Mouse (Mus musculus) hindbrain, embryonic 10.5 days (tissue): ENCODE measurements around the gene Lage3. TPM values are rescaled to one million over a fixed set of nuclear protein-coding genes. Genes with fewer than 3 reads are reported as not detected.

Experiments used
- DNase-seq: peaks from one replicate; pipeline ENCODE4 v3.0.0-alpha.2; 2017; ENCODE audit warnings: low spot score
- H3K27ac ChIP-seq: fragments of 300-500 bp; sonication (generic); 2 replicates; pipeline ENCODE4 v1.5.1; 2016; ENCODE audit warnings: mild to moderate bottlenecking, moderate library complexity
- H3K27me3 ChIP-seq: fragments of 300-500 bp; sonication (generic); 2 replicates; pipeline ENCODE4 v1.6.1; 2016; ENCODE audit warnings: mild to moderate bottlenecking; ENCODE audit not compliant: poor library complexity, insufficient read depth, severe bottlenecking
- H3K36me3 ChIP-seq: fragments of 300-500 bp; sonication (generic); 2 replicates; pipeline ENCODE4 v1.6.1; 2016; ENCODE audit warnings: mild to moderate bottlenecking, moderate library complexity
- H3K4me1 ChIP-seq: fragments of 300-500 bp; sonication (generic); replicated peaks from 2 replicates; pipeline ENCODE4 v1.6.1; 2016; ENCODE audit warnings: mild to moderate bottlenecking
- H3K4me3 ChIP-seq: fragments of 300-500 bp; sonication (generic); 2 replicates; pipeline ENCODE4 v1.5.1; 2016; ENCODE audit warnings: mild to moderate bottlenecking, moderate library complexity
- H3K9me3 ChIP-seq: fragments of 300-500 bp; sonication (generic); 2 replicates; pipeline ENCODE4 v1.6.1; 2016; ENCODE audit warnings: mild to moderate bottlenecking, moderate library complexity
- WGBS: fragments of 180-500 bp; shearing (Covaris S2); methylation state at CpG from one replicate; pipeline ENCODE4 v1.1.7; 2016; 5-methylcytosine and 5-hydroxymethylcytosine counted together
- polyA plus RNA-seq: library from polyadenylated mRNA; unstranded; fragments of >200 nt; fragmentation: Nextera tagmentation; extraction: Ambion mirVana; gene quantifications from 2 replicates; pipeline ENCODE4 v1.2.1, GENCODE M21; 2016

Lage3 gene
- polyA plus RNA-seq, 1 experiment from 2014 or later = 113 TPM

GRCm38 (mm10) chrX:74330166-74330930 lies 23.1 kb downstream of the Lage3 start:
- Histone ChIP-seq H3K4me3 (peak overlapping the region; percentile 62), H3K4me1 (peaks cover 22% of the 10 kb centered on the region), H3K36me3 (peaks cover 34% of the 10 kb centered on the region), H3K27ac (peak overlapping the region; percentile 95), H3K27me3 (no peaks in the 10 kb centered on the region), H3K9me3 (no peaks in the 10 kb centered on the region; the same call in 1 of the 2 replicates)
- 48% methylated on average over 2 of the region's 2 CpGs for WGBS
- no peak for DNase-seq

- H3K4me3 ChIP-seq = peak overlapping the region; percentile 62
- H3K9me3 ChIP-seq = no peaks in the 10 kb centered on the region; the same call in 1 of the 2 replicates
- peaks cover 23% of the 10 kb centered on the region for H3K36me3 ChIP-seq
- no peaks in the 10 kb centered on the region for H3K27me3 ChIP-seq
- H3K27ac ChIP-seq = peak overlapping the region; percentile 95
- WGBS = 27% methylated on average over 10 of the region's 10 CpGs
- peaks cover 22% of the 10 kb centered on the region for H3K4me1 ChIP-seq
- no peak for DNase-seq
Measured at GRCm38 (mm10) chrX:74329215-74329671, 24.2 kb downstream of the Lage3 start.

DNA sequence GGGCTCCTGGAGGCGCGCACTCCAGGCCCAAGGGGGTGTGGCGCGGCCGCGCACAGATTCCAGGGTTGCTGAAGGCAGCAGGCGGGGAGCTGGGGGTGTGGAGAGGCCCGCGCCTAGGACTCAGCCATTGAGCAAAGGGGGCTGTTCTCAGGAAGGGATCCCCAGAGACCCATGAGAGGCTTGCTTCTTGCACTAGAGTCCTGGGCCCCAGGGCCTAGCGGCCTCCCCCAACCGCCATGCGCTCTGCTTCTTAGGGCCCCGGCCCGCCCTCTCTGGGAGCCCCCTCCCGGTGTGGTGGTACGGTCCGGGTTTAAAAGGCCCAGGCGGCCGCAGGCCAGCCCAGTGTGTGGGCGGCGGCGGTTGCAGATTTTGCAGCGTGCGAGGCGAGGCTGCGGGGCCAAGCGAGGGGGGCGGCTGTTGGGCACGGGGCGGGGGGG lies 24.7 kb downstream of the Lage3 start, which contains the start of gene Plxna3:
Plxna3 (plus strand) TSS at position 342 of the 437 bp plus-strand sequence.
- peak; percentile 78 for DNase-seq
- Histone ChIP-seq H3K27ac (peak within 1 kb of the TSS; percentile 95), H3K36me3 (peaks cover 18% of the 10 kb centered on the region), H3K27me3 (no peaks in the 10 kb centered on the region), H3K4me1 (peaks cover 22% of the 10 kb centered on the region), H3K4me3 (peak within 1 kb of the TSS; percentile 62), H3K9me3 (no peaks in the 10 kb centered on the region; the same call in 1 of the 2 replicates)
- WGBS = 19% methylated on average over 30 of the region's 30 CpGs

GRCm38 (mm10) chrX:74312540-74313464 lies 40.6 kb downstream of the Lage3 start, which contains the start of gene Fam50a:
Gene Fam50a (plus strand): TSS chrX:74313033.
- DNase-seq = peak; percentile 84
- Histone ChIP-seq H3K27me3 (no peaks in the 10 kb centered on the region), H3K9me3 (0 out of 2 replicates have a peak, but pooled peaks cover 7% of the 10 kb centered on the region), H3K4me1 (peaks cover 13% of the 10 kb centered on the region), H3K36me3 (peaks cover 57% of the 10 kb centered on the region), H3K27ac (peak within 1 kb of the TSS; percentile 90), H3K4me3 (peak within 1 kb of the TSS; percentile 68)
- 21% methylated on average over 59 of the region's 59 CpGs for WGBS

DNA sequence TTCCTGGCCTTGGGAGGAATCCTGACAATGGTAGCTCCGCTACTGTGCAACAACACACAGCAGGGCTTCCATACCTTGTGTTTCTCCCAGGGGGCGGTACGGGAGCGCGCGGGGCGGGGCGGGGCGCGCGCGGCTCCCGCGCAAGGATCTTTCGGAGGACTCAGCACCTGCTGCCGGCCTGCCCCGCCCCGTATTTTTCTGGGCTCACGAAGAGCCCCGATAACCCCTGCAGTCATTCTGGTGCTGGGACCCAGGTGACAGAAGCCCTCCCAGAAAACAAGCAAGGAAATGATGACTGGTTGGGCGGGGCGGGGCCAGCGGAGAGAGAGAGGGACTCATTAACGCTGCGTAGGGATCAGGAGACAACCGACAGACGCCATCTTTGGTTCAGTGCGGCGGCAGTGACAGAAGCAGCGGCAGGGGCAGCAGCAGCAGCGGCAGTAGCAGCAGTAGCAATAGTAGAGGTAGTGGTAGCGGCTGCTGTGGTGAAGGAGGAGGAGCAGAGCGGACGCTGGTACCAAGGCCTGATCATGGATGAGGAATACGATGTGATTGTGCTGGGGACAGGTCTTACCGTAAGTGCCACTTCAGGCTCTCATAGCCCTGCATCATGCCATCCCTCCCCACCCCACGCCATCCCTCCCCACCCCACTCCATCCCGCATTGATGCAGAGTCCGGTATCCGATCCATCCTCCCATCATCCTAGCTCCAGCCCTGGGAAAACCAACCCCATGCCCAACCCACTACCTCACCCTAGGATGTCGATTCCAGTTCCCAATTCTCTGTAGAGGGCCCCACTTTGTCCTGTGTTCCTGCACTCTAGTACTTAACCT lies 48.3 kb downstream of the Lage3 start, which contains the start of gene Gdi1:
Gdi1 (plus strand) TSS at position 132 of the 834 bp plus-strand sequence.
- DNase-seq = peak; percentile 76
- 23% methylated on average over 41 of the region's 41 CpGs for WGBS
- H3K9me3 ChIP-seq = no peaks in the 10 kb centered on the region
- H3K4me3 ChIP-seq = peak within 1 kb of the TSS; percentile 69
- H3K4me1 ChIP-seq = peaks cover 10% of the 10 kb centered on the region; the same call in 1 of the 2 replicates
- peak within 1 kb of the TSS; percentile 95 for H3K27ac ChIP-seq
- no peaks in the 10 kb centered on the region for H3K27me3 ChIP-seq
- peaks cover 80% of the 10 kb centered on the region for H3K36me3 ChIP-seq

Other genes with a start within 250 kb of the Lage3 start
- gene Opn1mw, start 226.2 kb downstream of the Lage3 start, polyA plus RNA-seq = not detected in 2 replicates
- 15.3 and 15.4 TPM in 2 replicates for gene Mecp2, start 218.3 kb downstream of the Lage3 start, polyA plus RNA-seq
- not detected in 2 replicates for gene Tex28, start 185.8 kb downstream of the Lage3 start, polyA plus RNA-seq
- not detected in 2 replicates for gene Tktl1, start 176.4 kb downstream of the Lage3 start, polyA plus RNA-seq
- gene Flna, start 103.8 kb downstream of the Lage3 start, polyA plus RNA-seq = 215 and 271 TPM in 2 replicates
- gene Emd, start 98.9 kb downstream of the Lage3 start, polyA plus RNA-seq = 23.5 and 24.4 TPM in 2 replicates
- gene Rpl10, start 82.8 kb downstream of the Lage3 start, polyA plus RNA-seq = 697 and 756 TPM in 2 replicates
- gene Taz, start 71.7 kb downstream of the Lage3 start, polyA plus RNA-seq = 70.6 and 76.1 TPM in 2 replicates
- gene Dnase1l1, start 71.3 kb downstream of the Lage3 start, polyA plus RNA-seq = 3.6 and 5.2 TPM in 2 replicates
- 103 and 112 TPM in 2 replicates for gene Atp6ap1, start 56.5 kb downstream of the Lage3 start, polyA plus RNA-seq
- gene Gdi1, start 48.6 kb downstream of the Lage3 start, polyA plus RNA-seq = 331 and 436 TPM in 2 replicates
- gene Fam50a, start 40.6 kb downstream of the Lage3 start, polyA plus RNA-seq = 66.4 and 67.8 TPM in 2 replicates
- 21.2 and 26.6 TPM in 2 replicates for gene Plxna3, start 24.6 kb downstream of the Lage3 start, polyA plus RNA-seq
- gene Ubl4a, start 19.6 kb upstream of the Lage3 start, polyA plus RNA-seq = 66.2 and 68.1 TPM in 2 replicates
- 9.3 and 10.8 TPM in 2 replicates for gene Slc10a3, start 19.7 kb upstream of the Lage3 start, polyA plus RNA-seq
- gene Fam3a, start 39.7 kb upstream of the Lage3 start, polyA plus RNA-seq = 27.3 and 30.8 TPM in 2 replicates
- gene Ikbkg, start 39.7 kb upstream of the Lage3 start, polyA plus RNA-seq = 17.0 and 20.1 TPM in 2 replicates
- 53.9 and 56.4 TPM in 2 replicates for gene G6pdx, start 75.6 kb upstream of the Lage3 start, polyA plus RNA-seq
- gene Gm6880, start 127.8 kb upstream of the Lage3 start, polyA plus RNA-seq = not detected in 2 replicates
- gene Olfr1326-ps1, start 221.3 kb upstream of the Lage3 start, polyA plus RNA-seq = not detected in 2 replicates
- not detected in 2 replicates for gene Olfr1325, start 239.1 kb upstream of the Lage3 start, polyA plus RNA-seq